Mouse (Mus musculus) telencephalon, adult 2 months (tissue): ENCODE data around the gene Bloc1s6.

Source experiments
- DNase-seq: peaks from one replicate; pipeline ENCODE4 v3.0.0-alpha.2; 2011; ENCODE audit warnings: low read depth, low spot score

Bloc1s6 gene

DNA sequence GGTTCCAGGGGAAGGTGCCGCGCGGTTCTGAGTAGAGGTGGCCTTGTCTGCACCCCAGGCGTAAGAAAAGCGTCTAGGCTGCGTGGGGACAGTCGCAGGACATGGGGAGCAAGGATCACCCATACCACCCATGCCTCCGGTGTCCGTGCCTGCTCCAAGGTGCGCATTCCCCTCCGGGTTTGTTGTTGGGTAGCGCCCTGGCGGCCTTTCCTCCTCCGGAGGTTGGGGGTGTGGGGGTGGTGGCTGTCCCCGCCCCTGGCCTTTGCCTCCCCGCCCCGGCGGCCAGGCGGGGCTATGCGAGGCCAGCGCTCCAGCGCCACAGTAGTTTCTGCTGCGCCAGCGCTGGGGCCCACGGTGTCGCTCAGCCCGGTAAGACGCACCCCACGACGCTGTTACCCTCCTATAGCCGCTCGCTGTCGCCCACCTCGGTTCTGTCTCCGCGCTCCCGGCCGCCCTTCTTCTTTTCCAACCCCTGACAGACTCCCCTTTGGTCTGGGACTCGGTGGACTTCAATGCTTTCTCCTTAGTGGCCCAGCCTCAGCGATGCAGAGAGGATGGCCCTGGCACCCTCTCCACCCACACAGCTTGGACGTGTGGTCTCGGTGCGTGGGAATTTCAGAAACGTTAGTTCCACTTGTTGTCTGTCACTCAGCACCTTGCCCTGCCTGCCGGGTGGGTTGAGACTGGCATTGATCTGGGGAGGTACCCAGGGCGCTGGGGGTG lies 26.9 kb downstream of the Bloc1s6 start, which contains the start of gene Sqor:
Gene Sqor, plus strand, starts transcription at position 167 of the 723 bp plus-strand sequence.
- DNase-seq: no peak

DNA sequence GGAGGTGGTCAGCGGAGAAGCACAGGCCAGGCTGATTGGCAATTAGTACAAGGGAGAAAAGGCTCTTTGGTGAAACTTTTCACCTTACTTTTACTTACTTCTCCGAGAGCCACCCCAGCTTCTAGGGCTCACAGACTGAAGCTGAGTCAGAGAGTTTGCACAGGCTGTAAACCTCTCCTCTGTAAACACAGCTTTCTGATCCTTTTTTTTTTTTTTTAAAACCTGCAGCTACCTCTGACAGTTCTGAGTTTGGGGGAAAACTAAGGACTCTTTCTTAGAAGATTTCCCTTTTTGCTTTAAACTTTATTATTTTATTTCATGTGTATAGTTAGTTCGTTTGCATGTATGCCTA lies 27.5 kb downstream of the Bloc1s6 start:
- DNase-seq: no peak

DNA sequence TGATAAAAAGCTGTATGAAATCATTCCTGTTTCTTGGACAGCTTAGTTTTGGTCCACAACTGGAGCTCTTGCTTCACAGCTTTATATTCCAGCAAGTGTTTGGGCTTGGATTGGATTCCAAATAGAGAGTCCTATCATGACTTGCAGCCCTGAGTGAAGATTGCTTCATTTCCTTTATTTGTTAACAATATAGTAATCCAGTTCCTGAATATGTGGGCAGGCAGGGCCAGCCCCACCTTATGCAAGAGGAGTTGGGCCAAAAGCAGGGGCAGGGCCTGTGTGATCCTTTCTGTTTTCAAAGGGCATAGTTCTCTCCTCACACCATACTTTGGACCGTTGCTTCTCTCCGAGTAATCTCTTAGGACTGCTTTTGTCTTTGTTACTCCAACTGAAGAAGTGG lies 32.7 kb downstream of the Bloc1s6 start:
- DNase-seq: no peak

DNA sequence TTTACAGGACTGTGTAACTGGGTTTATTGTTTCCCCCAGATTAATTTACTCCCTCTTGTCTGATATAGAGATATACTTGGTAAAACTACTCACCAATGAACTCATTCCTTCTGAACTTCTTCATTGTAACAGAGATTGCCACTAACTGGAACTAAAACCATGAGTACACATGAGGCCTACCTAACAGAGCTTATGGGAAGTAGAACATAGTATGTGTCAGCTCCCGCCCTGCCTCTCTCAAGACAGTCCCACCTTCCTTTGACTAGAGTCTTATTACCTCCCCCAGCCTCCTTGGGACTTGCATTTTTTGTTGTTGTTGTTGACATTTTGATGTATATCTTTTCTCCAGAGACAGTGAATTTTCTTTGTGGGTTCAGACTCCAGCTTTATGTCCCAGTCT lies 34.6 kb downstream of the Bloc1s6 start:
- DNase-seq: no peak

DNA sequence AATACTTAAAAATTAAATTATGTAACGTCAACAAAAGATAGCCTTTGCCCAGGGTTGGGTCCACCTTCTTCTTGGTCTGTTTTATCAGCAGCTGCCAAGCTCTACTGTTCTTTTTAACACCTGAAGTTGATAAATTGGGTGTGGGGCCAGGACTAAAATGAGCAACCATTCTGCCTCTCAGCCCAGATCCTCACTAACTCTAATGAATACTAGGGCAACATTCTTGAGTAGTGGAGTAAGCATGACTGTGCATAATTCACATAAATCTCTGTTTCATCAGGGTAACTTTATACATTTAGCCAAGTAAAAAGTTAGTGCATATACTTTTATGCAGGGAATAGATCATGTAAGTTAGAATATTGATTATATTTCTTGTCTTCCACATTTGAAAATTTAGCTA lies 37.2 kb downstream of the Bloc1s6 start:
- DNase-seq: no peak

DNA sequence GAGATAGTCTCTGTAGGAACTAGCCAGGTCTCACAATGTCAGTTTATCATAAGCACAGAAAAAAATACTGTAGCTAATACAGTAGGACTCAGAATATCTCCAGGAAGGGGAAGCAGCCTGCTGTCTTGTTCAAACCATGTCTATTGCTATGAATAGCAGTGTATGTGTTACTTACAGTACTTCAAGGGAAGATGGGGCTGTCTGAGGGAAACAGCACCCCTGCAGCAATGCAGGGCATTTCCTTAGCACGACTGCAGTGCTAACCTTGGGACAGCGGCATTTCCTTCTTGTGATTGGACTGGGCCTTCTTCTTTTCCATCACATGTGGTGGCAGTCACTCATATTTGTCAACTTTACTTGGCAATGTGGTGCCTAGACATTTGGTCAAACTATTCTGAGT lies 38.5 kb downstream of the Bloc1s6 start:
- no peak for DNase-seq

DNA sequence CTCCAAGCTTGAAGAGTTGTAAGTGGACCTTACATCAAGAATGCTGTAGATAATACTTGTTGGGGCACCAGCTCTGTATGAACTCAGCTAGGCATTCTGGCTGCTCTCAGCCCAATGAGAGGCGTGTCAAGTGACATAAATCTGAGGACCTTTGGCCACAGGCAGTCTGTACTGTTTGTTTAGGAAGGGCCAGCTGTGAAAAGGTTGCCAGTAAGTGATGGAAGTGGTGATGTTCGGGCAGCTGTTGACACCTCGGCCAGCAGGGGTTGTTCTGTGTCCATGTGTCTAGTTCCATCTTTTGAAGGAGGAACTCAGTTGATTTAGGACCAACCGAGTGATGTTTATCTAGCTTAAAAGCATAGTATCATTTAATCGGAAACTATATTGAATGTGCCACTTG lies 41.7 kb downstream of the Bloc1s6 start:
- no peak for DNase-seq

DNA sequence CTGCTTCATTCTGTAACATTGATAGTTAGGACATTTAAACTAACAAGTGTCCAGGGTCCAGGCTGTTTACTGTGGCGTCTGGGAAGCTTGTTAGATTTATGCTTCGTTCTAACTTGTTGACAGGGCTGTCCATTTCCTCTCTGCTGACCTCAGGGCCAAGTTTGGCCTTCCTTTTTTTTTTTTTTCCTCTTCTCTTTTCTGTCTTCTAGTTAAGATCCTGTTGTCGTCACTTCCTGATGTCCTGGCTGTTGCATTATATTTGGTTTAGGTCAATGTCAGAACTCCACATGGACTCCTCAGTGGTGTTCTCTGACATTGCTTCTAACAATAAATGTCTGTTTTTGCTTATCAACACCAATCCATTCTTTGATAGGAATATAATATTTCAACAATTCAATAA lies 42.1 kb downstream of the Bloc1s6 start:
- no peak for DNase-seq

DNA sequence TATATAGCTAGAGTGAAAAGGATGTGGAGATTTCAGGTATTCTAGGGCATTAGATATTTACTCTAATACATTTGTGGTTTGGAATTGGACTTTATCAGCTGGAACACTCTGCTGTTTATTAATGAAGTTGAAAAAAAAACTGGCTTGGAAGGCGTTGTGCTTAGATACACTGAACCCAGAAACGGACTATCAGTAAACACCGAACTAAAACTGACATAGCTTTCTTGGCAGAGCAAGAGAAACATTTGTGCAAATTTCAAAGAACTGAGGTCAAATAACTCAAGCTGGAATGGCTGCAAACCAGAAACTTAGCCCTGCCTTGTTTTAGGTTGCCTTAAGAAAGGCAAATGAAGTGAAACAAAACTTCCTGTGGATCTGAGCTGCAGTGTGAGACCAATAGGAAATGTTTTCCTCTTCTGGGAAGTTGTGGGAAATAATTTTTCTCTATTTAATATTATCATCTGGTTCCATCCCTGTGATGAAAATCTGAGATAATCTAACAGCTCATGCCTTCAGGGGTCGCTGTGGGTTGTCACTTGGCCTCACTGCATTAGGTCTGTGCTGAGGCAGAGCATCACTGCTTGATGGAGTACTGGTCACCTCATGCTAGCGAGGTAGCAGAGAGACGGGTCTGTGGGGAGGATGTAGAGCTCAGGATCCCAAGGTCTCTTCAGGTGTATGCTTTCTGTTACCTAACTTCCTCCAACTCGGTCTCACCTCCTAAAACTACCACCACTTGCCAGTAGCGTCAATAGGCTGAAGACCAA lies 43.5 kb downstream of the Bloc1s6 start:
- no peak for DNase-seq

DNA sequence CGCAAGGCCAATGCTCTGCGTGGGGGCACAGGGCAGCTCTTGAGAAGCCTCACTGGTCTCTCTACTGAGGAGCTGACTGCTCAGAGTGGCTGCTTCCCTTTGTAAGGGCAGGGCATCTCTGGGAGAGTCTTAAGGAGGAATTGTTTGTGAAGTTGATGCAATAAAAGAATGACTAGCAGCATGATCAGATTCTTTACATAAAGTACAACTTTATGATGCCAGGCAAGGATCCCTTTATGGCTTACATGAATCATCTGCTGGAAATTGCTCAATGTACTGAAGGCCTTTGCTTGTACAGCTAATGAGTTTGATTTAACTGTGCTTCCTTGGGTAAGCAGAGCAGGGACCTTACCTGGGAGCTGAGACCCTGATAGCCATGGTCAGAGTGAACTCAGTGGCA lies 45.4 kb downstream of the Bloc1s6 start:
- no peak for DNase-seq

DNA sequence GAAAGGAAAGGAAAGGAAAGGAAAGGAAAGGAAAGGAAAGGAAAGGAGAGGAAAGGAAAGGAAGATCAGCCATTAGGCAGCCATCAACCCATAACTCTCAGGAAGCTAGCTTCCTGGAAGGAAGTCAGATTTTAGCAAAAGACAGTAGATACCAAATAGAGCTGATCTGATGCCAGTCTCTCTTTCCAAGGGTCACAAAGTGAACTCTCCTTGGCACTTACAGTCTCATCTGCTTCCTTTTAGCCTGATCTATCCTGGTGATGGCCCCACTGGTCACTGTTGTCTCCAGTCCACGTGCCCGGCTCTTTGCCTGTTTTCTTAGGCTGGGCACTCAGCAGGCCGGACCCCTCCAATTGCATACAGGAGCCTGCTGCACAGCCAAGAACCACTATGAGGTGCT lies 46.4 kb downstream of the Bloc1s6 start:
- no peak for DNase-seq

DNA sequence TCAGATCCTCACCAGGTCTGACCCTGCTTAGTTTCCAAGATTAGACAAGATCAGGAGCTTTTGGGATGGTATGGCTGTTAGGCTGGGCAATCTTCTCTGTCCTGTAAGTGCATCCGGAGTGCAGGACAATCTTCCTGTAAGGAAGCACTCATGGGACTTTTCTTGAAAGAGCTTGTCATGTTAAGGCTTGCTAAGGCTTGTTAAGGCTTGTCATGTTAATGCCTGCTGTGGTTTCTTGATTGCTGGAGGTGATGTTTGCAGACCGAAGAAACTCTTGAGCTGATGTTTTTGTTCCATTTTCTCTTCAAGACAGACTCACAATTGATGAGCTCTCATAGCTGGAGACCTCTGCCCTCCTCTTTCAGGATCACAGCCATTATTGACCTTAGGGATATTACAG lies 47.9 kb downstream of the Bloc1s6 start:
- no peak for DNase-seq

DNA sequence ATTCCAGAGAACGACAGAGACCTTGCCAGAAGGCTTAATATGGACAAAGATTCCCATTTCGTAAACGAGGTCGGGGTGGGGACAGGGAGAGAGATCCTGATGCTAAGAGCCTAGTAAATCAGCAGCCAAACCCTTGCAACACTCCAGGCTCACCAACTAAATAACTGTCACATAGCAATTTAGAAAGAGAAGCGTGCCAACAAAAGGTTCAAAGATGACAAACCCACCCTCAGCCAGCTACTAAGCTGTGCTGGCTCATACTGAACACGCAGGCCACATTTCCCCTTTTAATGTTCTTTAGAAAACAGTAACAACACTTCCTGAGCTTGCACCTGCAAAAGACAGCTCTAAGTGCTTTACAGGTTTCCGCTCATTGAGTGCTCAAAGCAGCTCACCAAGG lies 51.0 kb downstream of the Bloc1s6 start:
- DNase-seq: no peak

DNA sequence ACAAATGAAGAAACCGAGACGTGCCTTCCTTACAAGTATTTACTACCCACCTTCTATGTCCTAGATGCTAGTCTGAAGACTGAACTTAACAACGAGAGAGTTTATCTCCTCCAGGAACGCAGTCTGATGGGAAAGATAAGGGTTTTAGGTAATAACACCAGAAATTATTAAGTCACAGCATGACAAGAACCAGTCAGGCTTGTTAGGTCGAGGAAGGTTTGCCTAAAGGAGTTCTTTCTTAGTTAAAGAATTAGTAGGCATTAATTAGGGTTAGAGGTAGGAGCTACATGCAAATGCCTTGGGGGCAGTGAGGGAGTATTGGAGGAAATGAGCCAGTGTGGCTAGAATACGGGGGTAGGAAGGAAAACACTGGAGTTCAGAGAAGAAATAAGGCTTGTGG lies 51.4 kb downstream of the Bloc1s6 start:
- no peak for DNase-seq
